Mouse (Mus musculus) heart, embryonic 15.5 days (tissue): ENCODE results near the gene Pccb. TPM values are rescaled to one million over a fixed set of nuclear protein-coding genes. Genes with fewer than 3 reads are reported as not detected.

Experiments
- ATAC-seq: fragments of 200-750 bp; cut with Nextera tagmentation; replicated peaks from 2 replicates; pipeline ENCODE4 v1.8.0; 2017; ENCODE audit warnings: low read depth, moderate TSS enrichment; ENCODE audit not compliant: insufficient number of reproducible peaks, insufficient read depth, low FRiP score
- H3K27ac ChIP-seq: fragments of 300-500 bp; sonication (generic); 2 replicates; pipeline ENCODE4 v1.5.1; 2015; ENCODE audit warnings: mild to moderate bottlenecking, inconsistent platforms
- H3K27me3 ChIP-seq: fragments of 300-500 bp; sonication (generic); 2 replicates; pipeline ENCODE4 v1.6.1; 2015; ENCODE audit warnings: inconsistent platforms
- H3K36me3 ChIP-seq: fragments of 300-500 bp; sonication (generic); 2 replicates; pipeline ENCODE4 v1.6.1; 2015; ENCODE audit warnings: mild to moderate bottlenecking, inconsistent platforms
- H3K4me1 ChIP-seq: fragments of 300-500 bp; sonication (generic); replicated peaks from 2 replicates; pipeline ENCODE4 v1.6.1; 2015; ENCODE audit warnings: inconsistent platforms
- H3K4me2 ChIP-seq: fragments of 300-500 bp; sonication (generic); 2 replicates; pipeline ENCODE4 v1.6.1; 2015; ENCODE audit warnings: inconsistent platforms, mild to moderate bottlenecking, moderate library complexity
- H3K4me3 ChIP-seq: fragments of 300-500 bp; sonication (generic); 2 replicates; pipeline ENCODE4 v1.5.1; 2015; ENCODE audit warnings: mild to moderate bottlenecking, inconsistent platforms
- H3K9ac ChIP-seq: fragments of 300-500 bp; sonication (generic); 2 replicates; pipeline ENCODE4 v1.6.1; 2015; ENCODE audit warnings: mild to moderate bottlenecking, inconsistent platforms
- H3K9me3 ChIP-seq: fragments of 300-500 bp; sonication (generic); replicated peaks from 2 replicates; pipeline ENCODE4 v1.6.1; 2016; ENCODE audit warnings: inconsistent platforms
- WGBS: fragments of 180-500 bp; shearing (Covaris S2); methylation state at CpG from one replicate; pipeline ENCODE4 v1.1.7; 2015; ENCODE audit warnings: mixed read lengths; 5-methylcytosine and 5-hydroxymethylcytosine counted together
- polyA plus RNA-seq: library from polyadenylated mRNA; unstranded; fragments of >200 nt; fragmentation: Nextera tagmentation; extraction: Ambion mirVana; gene quantifications from 2 replicates; pipeline ENCODE4 v1.2.1, GENCODE M21; 2015

Pccb gene
- polyA plus RNA-seq, 1 experiment from 2014 or later: 22.3 TPM

- Histone ChIP-seq H3K36me3 (no peaks in the 10 kb centered on the region), H3K4me2 (no peak overlapping the region), H3K9ac (no peak overlapping the region), H3K9me3 (no peaks in the 10 kb centered on the region), H3K27me3 (no peaks in the 10 kb centered on the region), H3K4me1 (0 out of 2 replicates have a peak, but pooled peaks cover 2% of the 10 kb centered on the region), H3K27ac (no peak overlapping the region), H3K4me3 (no peak overlapping the region)
- WGBS: 77% methylated on average over 9 of the region's 9 CpGs
- ATAC-seq: no peak
These were observed 7.6 kb upstream of the Pccb start for GRCm38 (mm10) chr9:101042249-101042648.

GRCm38 (mm10) chr9:101041508-101041907 lies 6.8 kb upstream of the Pccb start:
- Histone ChIP-seq H3K36me3 (no peaks in the 10 kb centered on the region), H3K4me1 (0 out of 2 replicates have a peak, but pooled peaks cover 2% of the 10 kb centered on the region), H3K27ac (no peak overlapping the region), H3K9me3 (no peaks in the 10 kb centered on the region), H3K9ac (no peak overlapping the region), H3K4me2 (no peak overlapping the region), H3K4me3 (no peak overlapping the region), H3K27me3 (no peaks in the 10 kb centered on the region)
- WGBS: 58% methylated on average over 5 of the region's 5 CpGs
- ATAC-seq: no peak

- H3K9me3 ChIP-seq: no peaks in the 10 kb centered on the region
- peaks cover 3% of the 10 kb centered on the region for H3K4me1 ChIP-seq
- no peak overlapping the region for H3K4me3 ChIP-seq
- no peaks in the 10 kb centered on the region for H3K36me3 ChIP-seq
- no peak overlapping the region for H3K27ac ChIP-seq
- no peak overlapping the region for H3K4me2 ChIP-seq
- 59% methylated on average over 5 of the region's 5 CpGs for WGBS
- H3K9ac ChIP-seq: no peak overlapping the region
- H3K27me3 ChIP-seq: no peaks in the 10 kb centered on the region
- no peak for ATAC-seq
These were observed 3.9 kb upstream of the Pccb start for GRCm38 (mm10) chr9:101038634-101039033.

- Histone ChIP-seq H3K9me3 (no peaks in the 10 kb centered on the region), H3K4me3 (no peak overlapping the region), H3K27ac (no peak overlapping the region), H3K9ac (no peak overlapping the region), H3K4me1 (peaks cover 4% of the 10 kb centered on the region), H3K36me3 (no peaks in the 10 kb centered on the region), H3K27me3 (no peaks in the 10 kb centered on the region), H3K4me2 (0 out of 2 replicates have a peak overlapping the region, but pooled peaks have one; percentile 7)
- ATAC-seq: no peak
- WGBS: 38% methylated on average over 7 of the region's 7 CpGs
These were observed 2.7 kb upstream of the Pccb start for GRCm38 (mm10) chr9:101037396-101037795.

GRCm38 (mm10) chr9:101036876-101037275 lies 2.2 kb upstream of the Pccb start:
- H3K4me1 ChIP-seq: peaks cover 4% of the 10 kb centered on the region
- H3K9me3 ChIP-seq: no peaks in the 10 kb centered on the region
- H3K9ac ChIP-seq: no peak overlapping the region
- no peaks in the 10 kb centered on the region for H3K36me3 ChIP-seq
- no peak overlapping the region for H3K4me3 ChIP-seq
- WGBS: 73% methylated on average over 2 of the region's 2 CpGs
- H3K27ac ChIP-seq: no peak overlapping the region
- ATAC-seq: no peak
- H3K4me2 ChIP-seq: no peak overlapping the region
- no peaks in the 10 kb centered on the region for H3K27me3 ChIP-seq

GRCm38 (mm10) chr9:101035836-101036596 lies 1.3 kb upstream of the Pccb start:
- Histone ChIP-seq H3K27me3 (no peaks in the 10 kb centered on the region), H3K9ac (no peak overlapping the region), H3K9me3 (no peaks in the 10 kb centered on the region), H3K4me2 (no peak overlapping the region), H3K36me3 (no peaks in the 10 kb centered on the region; the same call in 1 of the 2 replicates), H3K4me3 (no peak overlapping the region), H3K27ac (no peak overlapping the region), H3K4me1 (peaks cover 4% of the 10 kb centered on the region)
- ATAC-seq: no peak
- 74% methylated on average over 9 of the region's 15 CpGs for WGBS

- 4% methylated on average over 14 of the region's 14 CpGs for WGBS
- peaks cover 4% of the 10 kb centered on the region for H3K36me3 ChIP-seq
- H3K9me3 ChIP-seq: no peaks in the 10 kb centered on the region
- H3K4me3 ChIP-seq: peak overlapping the region; percentile 65
- peaks cover 4% of the 10 kb centered on the region for H3K4me1 ChIP-seq
- peak overlapping the region; percentile 63 for H3K4me2 ChIP-seq
- peak overlapping the region; percentile 95 for H3K27ac ChIP-seq
- H3K9ac ChIP-seq: peak overlapping the region; percentile 68
- ATAC-seq: no peak
- H3K27me3 ChIP-seq: no peaks in the 10 kb centered on the region
These were observed 794 bp downstream of the Pccb start for GRCm38 (mm10) chr9:101033761-101034447.

GRCm38 (mm10) chr9:101018768-101019167 lies 15.9 kb downstream of the Pccb start:
- Histone ChIP-seq H3K27ac (no peak overlapping the region), H3K9ac (no peak overlapping the region), H3K4me3 (no peak overlapping the region), H3K4me1 (no peaks in the 10 kb centered on the region), H3K27me3 (no peaks in the 10 kb centered on the region), H3K36me3 (peaks cover 5% of the 10 kb centered on the region; the same call in 1 of the 2 replicates), H3K4me2 (no peak overlapping the region), H3K9me3 (no peaks in the 10 kb centered on the region)
- no peak for ATAC-seq
- 95% methylated on average over 10 of the region's 10 CpGs for WGBS

- Histone ChIP-seq H3K4me2 (no peak overlapping the region), H3K27ac (no peak overlapping the region), H3K4me3 (no peak overlapping the region), H3K27me3 (no peaks in the 10 kb centered on the region), H3K9ac (no peak overlapping the region), H3K4me1 (no peaks in the 10 kb centered on the region), H3K9me3 (no peaks in the 10 kb centered on the region), H3K36me3 (0 out of 2 replicates have a peak, but pooled peaks cover 5% of the 10 kb centered on the region)
- ATAC-seq: no peak
- WGBS: 52% methylated on average over 15 of the region's 15 CpGs
These were observed 16.8 kb downstream of the Pccb start for GRCm38 (mm10) chr9:101017734-101018516.

GRCm38 (mm10) chr9:101015324-101015723 lies 19.4 kb downstream of the Pccb start:
- Histone ChIP-seq H3K4me3 (no peak overlapping the region), H3K27ac (no peak overlapping the region), H3K4me1 (no peaks in the 10 kb centered on the region), H3K9ac (no peak overlapping the region), H3K4me2 (no peak overlapping the region), H3K36me3 (0 out of 2 replicates have a peak, but pooled peaks cover 8% of the 10 kb centered on the region), H3K9me3 (no peaks in the 10 kb centered on the region), H3K27me3 (no peaks in the 10 kb centered on the region)
- 86% methylated on average over 9 of the region's 9 CpGs for WGBS
- ATAC-seq: no peak

- WGBS: 59% methylated on average over 10 of the region's 10 CpGs
- Histone ChIP-seq H3K27ac (no peak overlapping the region), H3K4me2 (no peak overlapping the region), H3K4me3 (no peak overlapping the region), H3K9ac (no peak overlapping the region), H3K9me3 (no peaks in the 10 kb centered on the region), H3K36me3 (0 out of 2 replicates have a peak, but pooled peaks cover 8% of the 10 kb centered on the region), H3K27me3 (no peaks in the 10 kb centered on the region), H3K4me1 (no peaks in the 10 kb centered on the region)
- ATAC-seq: no peak
These were observed 22.3 kb downstream of the Pccb start for GRCm38 (mm10) chr9:101012433-101012832.
